ENCODE assay signal across 23 mouse cellular contexts in the genomic region with DNA sequence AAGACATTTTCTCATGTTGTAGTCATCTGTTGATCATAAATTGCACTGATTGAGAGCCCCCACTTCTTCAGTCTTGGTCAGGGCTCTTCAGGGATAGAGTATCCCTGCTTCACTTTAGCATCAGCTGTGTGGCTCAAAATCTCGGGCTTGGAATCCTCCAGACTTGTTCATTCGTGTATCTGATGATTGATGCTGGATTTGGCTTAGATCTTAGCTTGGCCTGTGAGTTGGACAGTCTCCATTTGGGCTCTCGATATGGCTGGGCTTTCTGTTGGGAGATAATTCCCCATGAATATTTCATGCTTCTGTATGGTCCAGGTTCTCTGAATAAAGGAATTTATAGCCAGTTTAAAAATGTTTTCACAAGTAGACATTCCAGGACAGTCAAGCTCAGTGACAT.
A peak's percentile ranks its signal among the peaks of the same experiment; 100 is the strongest.
DNase-seq lines count a peak whose midpoint lies in the region; ATAC-seq and TF ChIP-seq lines count a peak whose summit lies in the region.
"Had no signal": no experiment of that assay in that cellular context is flagged by ENCODE, and none has a peak within 500 bp of the region (broad histone marks: within the 10 kb centered on the region; RNA-seq: fewer than 3 reads in every experiment).

No protein-coding gene starts in this region.

- H3K36me3 ChIP-seq in hindbrain, postnatal 0 days (ENCODE audit: insufficient read depth, low read length): no peaks in the 10 kb centered on the region
- no peaks in the 10 kb centered on the region for H3K36me3 ChIP-seq in hindbrain, embryonic 14.5 days (replicated peaks; ENCODE audit: control insufficient read depth, insufficient read depth)
- H3K36me3 ChIP-seq: embryonic facial prominence, embryonic 12.5 days; embryonic facial prominence, embryonic 15.5 days; heart, embryonic 10.5 days; heart, embryonic 13.5 days; hindbrain, embryonic 15.5 days; intestine, embryonic 15.5 days had no signal

- H3K4me1 ChIP-seq in hindbrain, postnatal 0 days (ENCODE audit: insufficient read depth, low read length): no peaks in the 10 kb centered on the region
- no peaks in the 10 kb centered on the region for H3K4me1 ChIP-seq in hindbrain, embryonic 14.5 days (replicated peaks; ENCODE audit: control insufficient read depth, insufficient read depth, low read length)
- H3K4me1 ChIP-seq: embryonic facial prominence, embryonic 12.5 days; embryonic facial prominence, embryonic 15.5 days; heart, embryonic 10.5 days; heart, embryonic 13.5 days; hindbrain, embryonic 15.5 days; intestine, embryonic 15.5 days had no signal

- H3K4me3 ChIP-seq in hindbrain, postnatal 0 days (ENCODE audit: low read length): no peak overlapping the region
- no peak overlapping the region for H3K4me3 ChIP-seq in hindbrain, embryonic 14.5 days (replicated peaks; ENCODE audit: low read length)
- H3K4me3 ChIP-seq: embryonic facial prominence, embryonic 12.5 days; embryonic facial prominence, embryonic 15.5 days; heart, adult 2 months; heart, embryonic 10.5 days; heart, embryonic 13.5 days; hindbrain, embryonic 15.5 days; intestine, embryonic 15.5 days had no signal

- TF ChIP-seq CTCF in hindbrain, postnatal 0 days (IDR thresholded peaks at IDR 0.05; ENCODE audit: low read depth): no peak

- H3K4me2 ChIP-seq in hindbrain, postnatal 0 days (ENCODE audit: low read depth, low read length): no peak overlapping the region
- no peak overlapping the region for H3K4me2 ChIP-seq in hindbrain, embryonic 14.5 days (replicated peaks)
- H3K4me2 ChIP-seq: embryonic facial prominence, embryonic 12.5 days; embryonic facial prominence, embryonic 15.5 days; heart, embryonic 13.5 days; hindbrain, embryonic 15.5 days; intestine, embryonic 15.5 days had no signal

- DNase-seq in cerebellum, postnatal 14 days: peak; percentile 71 to 78
- no peak for DNase-seq in cerebellum, adult 9-10 months
- peak; percentile 44 for DNase-seq in hindbrain, postnatal 0 days (ENCODE audit: low spot score)
- no peak for DNase-seq in hindbrain, embryonic 14.5 days (ENCODE audit: low spot score)
- DNase-seq in brain, adult 2 months (ENCODE audit: low read depth, low spot score): peak; percentile 32
- no peak for DNase-seq in spleen, postnatal 36 days (ENCODE audit: low spot score in 2 of 2)
- DNase-seq: adrenal gland, adult 2 months; adrenal gland, postnatal 14 days; cerebellum, adult 8-10 months; gastrocnemius, postnatal 10 days; gastrocnemius, postnatal 36 days; heart, adult 2 months; heart, postnatal 14 days; heart, postnatal 4 days; kidney, adult 11 months had no signal

- H3K9ac ChIP-seq in hindbrain, postnatal 0 days (replicated peaks; ENCODE audit: low read length): no peak overlapping the region
- H3K9ac ChIP-seq in hindbrain, embryonic 14.5 days: no peak overlapping the region
- H3K9ac ChIP-seq: embryonic facial prominence, embryonic 12.5 days; embryonic facial prominence, embryonic 15.5 days; heart, embryonic 13.5 days; hindbrain, embryonic 15.5 days; intestine, embryonic 15.5 days had no signal

- no peak overlapping the region for H3K27ac ChIP-seq in hindbrain, postnatal 0 days
- no peak overlapping the region for H3K27ac ChIP-seq in hindbrain, embryonic 14.5 days
- H3K27ac ChIP-seq: embryonic facial prominence, embryonic 12.5 days; embryonic facial prominence, embryonic 15.5 days; heart, adult 2 months; heart, embryonic 10.5 days; heart, embryonic 13.5 days; hindbrain, embryonic 15.5 days; intestine, embryonic 15.5 days had no signal

- no peak for ATAC-seq in hindbrain, postnatal 0 days
- ATAC-seq in hindbrain, embryonic 14.5 days (ENCODE audit: low FRiP score): no peak
- ATAC-seq: CD4-positive, CD25-positive, alpha-beta regulatory T cell, adult 4 months; forebrain, embryonic 14.5 days; intestine, embryonic 15.5 days had no signal

- WGBS in hindbrain, postnatal 0 days: 43% methylated on average over 3 of the region's 3 CpGs
- WGBS in hindbrain, embryonic 14.5 days: 74% methylated on average over 3 of the region's 3 CpGs

- no peaks in the 10 kb centered on the region for H3K27me3 ChIP-seq in hindbrain, postnatal 0 days (ENCODE audit: insufficient read depth, low read length)
- H3K27me3 ChIP-seq in hindbrain, embryonic 14.5 days (ENCODE audit: control insufficient read depth, insufficient read depth, low read length): no peaks in the 10 kb centered on the region
- H3K27me3 ChIP-seq: embryonic facial prominence, embryonic 12.5 days; embryonic facial prominence, embryonic 15.5 days; heart, embryonic 13.5 days; hindbrain, embryonic 15.5 days; intestine, embryonic 15.5 days had no signal

- no peaks in the 10 kb centered on the region for H3K9me3 ChIP-seq in hindbrain, postnatal 0 days (ENCODE audit: low read length)
- no peaks in the 10 kb centered on the region for H3K9me3 ChIP-seq in hindbrain, embryonic 14.5 days (ENCODE audit: control insufficient read depth, low read length)
- H3K9me3 ChIP-seq: embryonic facial prominence, embryonic 12.5 days; embryonic facial prominence, embryonic 15.5 days; heart, embryonic 10.5 days; heart, embryonic 13.5 days; hindbrain, embryonic 15.5 days; intestine, embryonic 15.5 days had no signal

Comparison
In these comparisons a context has a peak if more than half of its experiments do, and no peak if none do; other contexts are left out.
1. DNase-seq: peak in cerebellum, postnatal 14 days (2 of 2), hindbrain, postnatal 0 days (single experiment) and brain, adult 2 months (single experiment); none in cerebellum, adult 9-10 months (single experiment), hindbrain, embryonic 14.5 days (single experiment) and spleen, postnatal 36 days (0 of 2).